Mouse (Mus musculus) lung, embryonic 16.5 days (tissue): ENCODE data around the gene Pla2g4e. TPM values are rescaled to one million over a fixed set of nuclear protein-coding genes. Genes with fewer than 3 reads are reported as not detected.
A peak's percentile ranks its signal among the peaks of the same experiment; 100 is the strongest.

Source experiments
- ATAC-seq: fragments of 200-750 bp; cut with Nextera tagmentation; 2 replicates; pipeline ENCODE4 v1.8.0; 2017; ENCODE audit warnings: low read depth, mild to moderate bottlenecking, moderate library complexity
- H3K27ac ChIP-seq: fragments of 300-500 bp; sonication (generic); 2 replicates; pipeline ENCODE4 v1.5.1; 2014; ENCODE audit warnings: mild to moderate bottlenecking, control low read depth, low read length
- H3K27me3 ChIP-seq: fragments of 300-500 bp; sonication (generic); 2 replicates; pipeline ENCODE4 v1.6.1; 2014; ENCODE audit warnings: low read depth, low read length, mixed read lengths; ENCODE audit not compliant: control insufficient read depth, insufficient read depth
- H3K36me3 ChIP-seq: fragments of 300-500 bp; sonication (generic); 2 replicates; pipeline ENCODE4 v1.6.1; 2014; ENCODE audit warnings: low read length; ENCODE audit not compliant: control insufficient read depth, insufficient read depth
- H3K4me1 ChIP-seq: fragments of 300-500 bp; sonication (generic); replicated peaks from 2 replicates; pipeline ENCODE4 v1.6.1; 2014; ENCODE audit warnings: low read length, mixed read lengths; ENCODE audit not compliant: control insufficient read depth, insufficient read depth
- H3K4me2 ChIP-seq: fragments of 300-500 bp; sonication (generic); 2 replicates; pipeline ENCODE4 v1.6.1; 2014; ENCODE audit warnings: low read depth, low read length, control low read depth
- H3K4me3 ChIP-seq: fragments of 300-500 bp; sonication (generic); 2 replicates; pipeline ENCODE4 v1.5.1; 2014; ENCODE audit warnings: mild to moderate bottlenecking, low read length, control low read depth
- H3K9ac ChIP-seq: fragments of 300-500 bp; sonication (generic); 2 replicates; pipeline ENCODE4 v1.6.1; 2014; ENCODE audit warnings: low read length, control low read depth
- H3K9me3 ChIP-seq: fragments of 300-500 bp; sonication (generic); 2 replicates; pipeline ENCODE4 v1.6.1; 2016; ENCODE audit warnings: low read length; ENCODE audit not compliant: control insufficient read depth
- whole genome bisulfite sequencing: fragments of 180-500 bp; shearing (Covaris S2); extraction: QIAGEN DNeasy Blood & Tissue Kit; methylation state at CpG from one replicate; pipeline ENCODE4 v1.1.7; 2014; 5-methylcytosine and 5-hydroxymethylcytosine counted together
- polyA plus RNA-seq: library from polyadenylated mRNA; unstranded; fragments of >200 nt; fragmentation: Nextera tagmentation; extraction: Ambion mirVana; gene quantifications from 2 replicates; pipeline ENCODE4 v1.2.1, GENCODE M21; 2015

The Pla2g4e gene
- polyA plus RNA-seq, 1 experiment from 2014 or later = 0.08 TPM

GRCm38 (mm10) chr2:120154361-120154894 lies 90.7 kb downstream of the Pla2g4e start, which contains the start of gene Ehd4:
Gene Ehd4 (minus strand): TSS chr2:120154606.
- peak within 1 kb of the TSS; percentile 79 for H3K4me3 ChIP-seq
- no peaks in the 10 kb centered on the region for H3K27me3 ChIP-seq
- peak within 1 kb of the TSS; percentile 98 for H3K4me2 ChIP-seq
- H3K4me1 ChIP-seq = peaks cover 8% of the 10 kb centered on the region; the same call in 1 of the 2 replicates
- H3K27ac ChIP-seq = peak within 1 kb of the TSS; percentile 58
- H3K36me3 ChIP-seq = no peaks in the 10 kb centered on the region
- under 1% methylated on average over 53 of the region's 53 CpGs for WGBS
- H3K9ac ChIP-seq = peak within 1 kb of the TSS; percentile 83
- no peaks in the 10 kb centered on the region for H3K9me3 ChIP-seq
- ATAC-seq = peak; percentile 98

- peak; percentile 44 for ATAC-seq
- peaks cover 8% of the 10 kb centered on the region; the same call in 1 of the 2 replicates for H3K4me1 ChIP-seq
Observed at GRCm38 (mm10) chr2:120153586-120154360, 91.4 kb downstream of the Pla2g4e start.

GRCm38 (mm10) chr2:120150571-120150970 lies 94.6 kb downstream of the Pla2g4e start:
- no peaks in the 10 kb centered on the region for H3K27me3 ChIP-seq
- H3K4me2 ChIP-seq = no peak overlapping the region
- ATAC-seq = no peak
- H3K9ac ChIP-seq = no peak overlapping the region
- H3K27ac ChIP-seq = no peak overlapping the region
- no peak overlapping the region for H3K4me3 ChIP-seq
- no peaks in the 10 kb centered on the region for H3K9me3 ChIP-seq
- WGBS = 69% methylated on average over 3 of the region's 3 CpGs
- peaks cover 8% of the 10 kb centered on the region; the same call in 1 of the 2 replicates for H3K4me1 ChIP-seq
- no peaks in the 10 kb centered on the region for H3K36me3 ChIP-seq

More at GRCm38 (mm10) chr2:120153586-120154360, 91.4 kb downstream of the Pla2g4e start:
- Histone ChIP-seq H3K27me3 (no peaks in the 10 kb centered on the region), H3K36me3 (no peaks in the 10 kb centered on the region), H3K27ac (peak overlapping the region; percentile 58), H3K9ac (peak overlapping the region; percentile 83), H3K4me2 (peak overlapping the region; percentile 98), H3K9me3 (no peaks in the 10 kb centered on the region), H3K4me3 (peak overlapping the region; percentile 79)
- under 1% methylated on average over 38 of the region's 38 CpGs for WGBS

GRCm38 (mm10) chr2:120149634-120150033 lies 95.5 kb downstream of the Pla2g4e start:
- Histone ChIP-seq H3K9ac (no peak overlapping the region), H3K9me3 (no peaks in the 10 kb centered on the region), H3K36me3 (no peaks in the 10 kb centered on the region), H3K4me3 (no peak overlapping the region), H3K27ac (no peak overlapping the region), H3K4me2 (no peak overlapping the region), H3K27me3 (no peaks in the 10 kb centered on the region), H3K4me1 (peaks cover 6% of the 10 kb centered on the region; the same call in 1 of the 2 replicates)
- WGBS = 85% methylated on average over 7 of the region's 7 CpGs
- ATAC-seq = no peak

- no peaks in the 10 kb centered on the region for H3K4me1 ChIP-seq
- no peak for ATAC-seq
- H3K27me3 ChIP-seq = no peaks in the 10 kb centered on the region
- H3K27ac ChIP-seq = no peak overlapping the region
- WGBS = 52% methylated on average over 3 of the region's 3 CpGs
- no peak overlapping the region for H3K4me2 ChIP-seq
- H3K4me3 ChIP-seq = no peak overlapping the region
- H3K9ac ChIP-seq = no peak overlapping the region
- H3K9me3 ChIP-seq = no peaks in the 10 kb centered on the region
- H3K36me3 ChIP-seq = no peaks in the 10 kb centered on the region
Observed at GRCm38 (mm10) chr2:120147999-120148398, 97.1 kb downstream of the Pla2g4e start.

- H3K27ac ChIP-seq = no peak overlapping the region
Observed at GRCm38 (mm10) chr2:120147364-120147763, 97.8 kb downstream of the Pla2g4e start.

GRCm38 (mm10) chr2:120146543-120146942 lies 98.6 kb downstream of the Pla2g4e start:
- ATAC-seq = no peak
- Histone ChIP-seq H3K27ac (no peak overlapping the region), H3K9ac (no peak overlapping the region), H3K4me2 (no peak overlapping the region), H3K4me3 (no peak overlapping the region), H3K36me3 (no peaks in the 10 kb centered on the region), H3K27me3 (no peaks in the 10 kb centered on the region), H3K4me1 (no peaks in the 10 kb centered on the region), H3K9me3 (no peaks in the 10 kb centered on the region)
- WGBS = 47% methylated on average over 2 of the region's 2 CpGs

More at GRCm38 (mm10) chr2:120147364-120147763, 97.8 kb downstream of the Pla2g4e start:
- no peaks in the 10 kb centered on the region for H3K4me1 ChIP-seq
- H3K4me2 ChIP-seq = no peak overlapping the region
- no peak overlapping the region for H3K9ac ChIP-seq
- H3K36me3 ChIP-seq = no peaks in the 10 kb centered on the region
- ATAC-seq = no peak
- H3K4me3 ChIP-seq = no peak overlapping the region
- no peaks in the 10 kb centered on the region for H3K9me3 ChIP-seq
- 38% methylated on average over 2 of the region's 2 CpGs for WGBS
- H3K27me3 ChIP-seq = no peaks in the 10 kb centered on the region

- H3K4me2 ChIP-seq = no peak overlapping the region
Observed at GRCm38 (mm10) chr2:120144390-120144789, 100.7 kb downstream of the Pla2g4e start.

GRCm38 (mm10) chr2:120142336-120142735 lies 102.8 kb downstream of the Pla2g4e start:
- H3K4me1 ChIP-seq = 0 out of 2 replicates have a peak, but pooled peaks cover 4% of the 10 kb centered on the region
- no peaks in the 10 kb centered on the region for H3K9me3 ChIP-seq
- H3K27ac ChIP-seq = no peak overlapping the region
- no peaks in the 10 kb centered on the region for H3K36me3 ChIP-seq
- H3K4me2 ChIP-seq = no peak overlapping the region
- H3K4me3 ChIP-seq = no peak overlapping the region
- ATAC-seq = no peak
- 79% methylated on average over 5 of the region's 5 CpGs for WGBS
- H3K27me3 ChIP-seq = no peaks in the 10 kb centered on the region
- no peak overlapping the region for H3K9ac ChIP-seq

More at GRCm38 (mm10) chr2:120144390-120144789, 100.7 kb downstream of the Pla2g4e start:
- Histone ChIP-seq H3K36me3 (no peaks in the 10 kb centered on the region), H3K27ac (no peak overlapping the region), H3K4me1 (0 out of 2 replicates have a peak, but pooled peaks cover 4% of the 10 kb centered on the region), H3K9ac (no peak overlapping the region), H3K27me3 (no peaks in the 10 kb centered on the region), H3K9me3 (no peaks in the 10 kb centered on the region), H3K4me3 (no peak overlapping the region)
- WGBS = 79% methylated on average over 4 of the region's 4 CpGs
- ATAC-seq = no peak
